13 mouse cellular contexts compared by ENCODE assay signal in the genomic region with DNA sequence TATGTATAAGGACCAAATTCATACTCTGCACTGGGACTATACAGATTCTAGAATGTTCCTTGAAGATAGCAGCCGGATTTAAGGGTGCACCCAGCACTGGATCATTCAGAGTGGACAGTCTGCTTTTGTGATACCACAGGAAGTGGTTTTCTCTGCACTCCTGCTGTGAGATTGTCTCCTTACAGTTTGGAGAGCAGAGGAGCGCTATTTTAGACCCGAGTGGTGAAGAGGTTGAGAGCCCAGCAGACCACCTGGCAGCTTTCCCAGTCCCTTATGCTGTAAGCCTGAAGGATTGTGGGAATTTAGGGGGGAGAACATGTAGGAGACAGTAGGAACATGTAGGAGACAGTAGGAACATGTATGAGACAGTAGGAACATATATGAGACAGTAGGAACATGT.
DNase-seq lines count a peak whose midpoint lies in the region; ATAC-seq lines count a peak whose summit lies in the region.
"Had no signal": no experiment of that assay in that cellular context is flagged by ENCODE, and none has a peak within 500 bp of the region (broad histone marks: within the 10 kb centered on the region; RNA-seq: fewer than 3 reads in every experiment).

No protein-coding gene starts in this region.

- no peaks in the 10 kb centered on the region for H3K9me3 ChIP-seq in heart, embryonic 10.5 days
- no peaks in the 10 kb centered on the region for H3K9me3 ChIP-seq in forebrain, embryonic 13.5 days (replicated peaks)
- H3K9me3 ChIP-seq: liver, embryonic 15.5 days had no signal

- intact Hi-C loops in left cerebral cortex, postnatal 4 days (cut with DNase I): no loop called here
- intact Hi-C loops in heart, postnatal 14 days (cut with DNase I): loop anchor here (5.0 kb wide), 1 partner anchor 256 kb away; no protein-coding TSS in a partner anchor

- H3K36me3 ChIP-seq in heart, embryonic 10.5 days: no peaks in the 10 kb centered on the region
- no peaks in the 10 kb centered on the region for H3K36me3 ChIP-seq in forebrain, embryonic 13.5 days (ENCODE audit: poor library complexity, severe bottlenecking)
- H3K36me3 ChIP-seq: liver, embryonic 15.5 days had no signal

- no peak overlapping the region for H3K9ac ChIP-seq in forebrain, embryonic 13.5 days
- H3K9ac ChIP-seq: liver, embryonic 15.5 days had no signal

- H3K27ac ChIP-seq in heart, embryonic 10.5 days: peak overlapping the region; percentile 82
- H3K27ac ChIP-seq in forebrain, embryonic 13.5 days: no peak overlapping the region
- H3K27ac ChIP-seq: left cerebral cortex, adult 2 months; liver, embryonic 15.5 days had no signal

- H3K4me3 ChIP-seq in heart, embryonic 10.5 days: no peak overlapping the region
- H3K4me3 ChIP-seq in forebrain, embryonic 13.5 days: no peak overlapping the region
- H3K4me3 ChIP-seq: left cerebral cortex, adult 2 months; liver, embryonic 15.5 days had no signal

- H3K4me1 ChIP-seq in heart, embryonic 10.5 days: peaks cover 57% of the 10 kb centered on the region
- peaks cover 52% of the 10 kb centered on the region for H3K4me1 ChIP-seq in forebrain, embryonic 13.5 days
- H3K4me1 ChIP-seq: liver, embryonic 15.5 days had no signal

- H3K4me2 ChIP-seq in forebrain, embryonic 13.5 days: no peak overlapping the region
- H3K4me2 ChIP-seq: liver, embryonic 15.5 days had no signal

- H3K27me3 ChIP-seq in heart, embryonic 10.5 days (ENCODE audit: insufficient read depth, poor library complexity, severe bottlenecking): peaks cover 28% of the 10 kb centered on the region
- H3K27me3 ChIP-seq in forebrain, embryonic 13.5 days: peaks cover 9% of the 10 kb centered on the region; the same call in 1 of the 2 replicates

- no peak for DNase-seq in heart, embryonic 10.5 days (ENCODE audit: low spot score)
- no peak for DNase-seq in heart, adult 8-10 months (ENCODE audit: low spot score)
- peak; percentile 64 for DNase-seq in left cerebral cortex, postnatal 4 days
- DNase-seq in left cerebral cortex, adult 9 months (ENCODE audit: low spot score in 2 of 2): no peak
- DNase-seq in MN1 (ENCODE audit: low spot score): peak; percentile 25
- DNase-seq in heart, postnatal 14 days: peak; percentile 43 to 73
- no peak for DNase-seq in layer of hippocampus, adult 9-11 months
- DNase-seq: gastrocnemius, postnatal 10 days; thymus, adult 2 months had no signal

- no peak for ATAC-seq in forebrain, embryonic 13.5 days
- ATAC-seq: inflammation-experienced regulatory T-cells, adult 6 months had no signal

- 40% methylated on average over 3 of the region's 3 CpGs for WGBS in heart, embryonic 10.5 days
- 50% methylated on average over 3 of the region's 3 CpGs for WGBS in forebrain, embryonic 13.5 days

Comparison
In these comparisons a context has a peak if more than half of its experiments do, and no peak if none do; other contexts are left out.
1. DNase-seq: peak in left cerebral cortex, postnatal 4 days (single experiment), MN1 (single experiment) and heart, postnatal 14 days (2 of 2); none in heart, embryonic 10.5 days (single experiment), heart, adult 8-10 months (single experiment), left cerebral cortex, adult 9 months (0 of 2) and layer of hippocampus, adult 9-11 months (single experiment).